Mouse (Mus musculus): ENCODE results near the gene Fcer1a.

DNA sequence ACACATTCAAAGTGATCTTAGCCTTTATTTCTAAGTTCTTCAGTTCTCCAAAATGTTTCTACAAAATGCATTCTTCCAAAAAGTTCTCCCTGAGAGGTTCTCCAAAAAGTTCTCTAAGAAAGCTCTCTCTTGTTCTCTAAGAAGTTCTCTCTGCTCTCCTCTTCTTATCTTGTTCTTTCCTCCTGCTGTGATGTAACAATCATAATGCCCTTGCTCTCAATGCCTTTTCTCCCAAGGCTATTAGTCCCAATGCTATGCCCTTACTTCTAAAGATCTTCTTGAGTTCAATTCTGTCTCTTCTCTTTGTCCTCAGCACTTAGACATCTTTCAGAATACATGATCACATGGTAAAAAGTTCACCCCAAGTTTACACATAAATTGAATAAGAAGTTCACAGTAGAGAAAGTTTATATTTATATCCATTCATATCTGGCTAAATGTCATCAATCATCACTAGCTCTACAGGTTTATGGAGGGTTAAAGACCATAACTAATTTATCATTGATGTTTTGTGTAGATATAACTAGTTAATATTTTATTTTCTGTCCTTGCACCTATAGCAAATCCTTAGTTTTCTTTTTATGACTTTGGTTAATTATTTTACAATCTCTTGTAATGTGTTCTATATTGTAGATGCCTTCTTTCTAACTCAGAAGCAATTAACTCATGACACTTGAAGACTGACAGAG, 52.7 kb downstream of the Fcer1a start:
- TF ChIP-seq CTCF (IDR thresholded peaks at IDR 0.05; ENCODE audit: extremely low read depth, insufficient read depth, insufficient read length, insufficient replicate concordance) (no peak), POLR2A (IDR thresholded peaks at IDR 0.05; ENCODE audit: low read depth, low read length) (no peak)
